Mouse (Mus musculus): ENCODE results near the gene Maml2. TPM values are rescaled to one million over a fixed set of nuclear protein-coding genes. Genes with fewer than 3 reads are reported as not detected.

The Maml2 gene
- polyA plus RNA-seq, 1 experiment: 8.4 TPM

DNA sequence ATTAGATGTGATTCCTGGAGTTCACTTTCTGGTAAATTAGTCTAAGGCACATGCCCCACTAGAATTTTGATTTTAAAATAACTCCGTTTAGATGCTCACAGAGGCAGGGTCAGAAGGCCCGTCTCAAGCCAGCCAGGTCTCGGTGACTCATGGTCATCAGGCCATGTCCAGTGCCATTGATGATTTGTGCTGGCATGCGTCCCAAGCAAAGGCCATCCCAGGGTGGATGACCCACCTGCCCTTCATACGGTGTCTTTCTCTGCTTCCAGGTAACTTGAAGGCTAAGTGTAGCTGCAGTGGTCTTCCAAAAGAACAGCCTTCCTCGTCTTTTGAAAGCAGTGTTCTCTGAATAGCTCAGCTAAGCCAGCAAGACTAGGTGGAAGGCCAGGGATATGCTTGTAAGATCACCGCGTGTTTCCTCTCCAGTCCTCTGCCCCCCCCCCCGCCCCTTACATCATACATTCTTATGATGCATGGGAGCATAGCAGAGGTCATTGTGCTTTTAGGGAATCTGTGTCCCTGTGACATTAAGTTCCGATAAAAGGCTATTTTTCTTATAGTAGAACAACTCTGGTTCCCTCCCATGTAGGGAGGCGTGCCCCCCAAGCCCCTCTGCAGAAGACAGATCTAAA lies 235.4 kb downstream of the Maml2 start:
- no peak for DNase-seq (ENCODE audit: low read depth)

DNA sequence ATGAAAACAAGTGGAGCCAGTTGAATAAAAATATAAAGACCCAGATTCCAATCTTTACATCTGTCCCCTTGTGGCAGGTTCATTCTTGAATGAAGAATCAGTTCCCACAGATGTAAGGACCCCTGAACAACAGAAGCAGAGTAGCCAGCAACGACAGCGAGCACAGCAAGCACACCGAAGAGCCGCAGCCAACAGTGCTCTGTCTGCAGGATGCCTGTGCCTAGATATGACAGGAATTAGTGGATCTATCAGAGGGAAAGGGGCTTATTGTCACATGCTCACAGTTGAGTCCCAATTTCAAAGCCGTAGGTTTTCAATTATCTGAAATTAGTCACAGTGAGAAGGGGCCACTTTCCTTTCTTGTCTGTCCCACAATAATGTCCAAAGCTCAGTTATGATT lies 238.0 kb downstream of the Maml2 start:
- no peak for DNase-seq (ENCODE audit: low read depth)

DNA sequence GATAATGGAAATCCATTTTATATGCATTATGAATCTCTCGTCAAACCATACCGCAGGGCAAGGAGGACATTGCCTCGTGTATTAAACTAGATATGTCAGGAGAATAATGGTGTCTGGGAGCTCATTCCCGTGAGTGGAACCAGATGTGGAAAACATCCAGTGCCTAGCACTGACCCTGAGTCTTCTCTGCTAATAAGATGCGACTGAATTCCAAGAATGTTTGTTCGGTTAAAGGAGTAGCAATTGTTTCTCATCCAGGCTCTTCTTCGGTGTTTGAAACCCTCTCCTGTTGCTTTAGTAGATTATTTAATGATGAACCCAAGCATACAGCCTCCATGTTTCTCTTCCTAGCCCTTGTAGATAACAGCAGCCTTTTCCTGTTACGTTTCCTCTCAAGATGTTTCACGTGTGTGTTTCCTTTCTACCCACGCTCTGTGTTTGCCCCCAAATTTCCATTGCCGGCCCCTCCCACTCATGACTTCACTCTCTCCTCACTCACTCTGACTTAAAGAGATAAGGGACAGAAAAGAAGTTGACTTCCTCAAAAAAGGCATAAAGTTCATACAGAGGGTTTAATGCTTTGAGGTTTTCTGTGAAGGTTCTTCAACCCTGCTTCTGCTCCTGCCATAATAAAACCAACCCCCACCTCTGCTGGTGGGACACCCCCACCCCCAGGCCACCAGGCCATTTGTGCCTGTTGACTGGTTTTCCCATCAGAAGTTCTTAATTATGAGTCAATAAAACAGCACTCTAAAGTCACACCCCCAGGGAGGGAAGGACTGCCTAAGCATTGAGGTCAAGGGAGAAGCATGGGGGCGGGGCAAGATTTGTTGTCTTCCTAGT lies 238.9 kb downstream of the Maml2 start:
- no peak for DNase-seq (ENCODE audit: low read depth)

DNA sequence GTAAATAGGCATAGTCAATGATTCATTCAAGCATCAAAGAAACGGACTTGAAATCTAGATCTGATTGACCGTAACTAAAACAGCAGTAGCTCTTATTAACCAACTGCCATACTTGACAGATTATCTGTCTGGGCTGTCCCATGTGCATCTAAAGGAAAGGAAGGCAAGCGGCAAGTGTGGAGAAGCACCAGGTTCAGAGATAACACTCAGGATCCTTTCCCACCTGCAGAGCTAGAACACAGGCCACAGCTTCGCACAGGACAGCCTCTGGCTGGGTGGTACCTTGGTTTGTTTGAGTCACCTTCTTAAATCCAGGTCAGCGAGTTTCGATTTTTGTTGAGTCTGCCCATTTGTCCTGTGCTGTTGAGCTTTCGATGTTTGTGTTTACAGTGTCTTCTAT lies 240.4 kb downstream of the Maml2 start:
- DNase-seq (ENCODE audit: low read depth): no peak

DNA sequence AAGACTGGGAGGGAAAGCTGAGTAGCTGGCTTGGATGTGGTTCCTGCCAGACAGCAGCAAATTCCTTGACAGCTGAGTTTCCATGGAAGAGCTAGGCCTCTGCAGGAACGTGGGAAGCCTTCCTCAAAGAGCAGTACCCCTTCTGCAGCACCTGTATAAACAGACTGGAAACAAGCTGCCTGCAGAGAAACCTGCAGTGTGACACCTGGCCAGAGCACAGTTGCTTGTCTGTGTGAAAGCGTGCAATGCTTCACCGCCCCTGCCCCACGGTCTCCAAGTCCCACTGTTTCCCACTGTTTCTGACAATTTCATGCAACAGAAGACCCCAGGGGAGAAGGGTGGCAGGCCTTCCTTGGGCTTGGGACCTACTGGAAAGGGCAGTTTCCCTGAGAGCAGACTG lies 241.8 kb downstream of the Maml2 start:
- no peak for DNase-seq (ENCODE audit: low read depth)

DNA sequence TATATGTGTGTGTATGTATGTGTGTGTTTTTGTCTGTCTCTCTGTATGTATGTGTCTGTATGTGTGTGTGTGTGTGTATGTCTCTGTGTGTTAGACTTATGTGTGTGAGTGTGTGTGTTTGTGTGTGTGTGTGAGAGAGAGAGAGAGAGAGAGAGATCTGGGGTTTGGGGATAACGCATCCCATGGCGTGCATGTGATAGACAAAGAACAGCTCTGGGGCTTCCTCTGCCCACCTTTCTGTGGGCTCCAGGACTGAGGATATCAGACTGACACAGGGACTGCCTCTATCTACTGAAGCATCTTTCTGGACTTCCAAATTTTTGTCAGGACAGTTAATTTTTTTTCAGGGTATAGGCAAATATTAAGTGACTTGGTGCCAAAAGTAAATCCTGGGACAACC lies 242.5 kb downstream of the Maml2 start:
- no peak for DNase-seq (ENCODE audit: low read depth)

DNA sequence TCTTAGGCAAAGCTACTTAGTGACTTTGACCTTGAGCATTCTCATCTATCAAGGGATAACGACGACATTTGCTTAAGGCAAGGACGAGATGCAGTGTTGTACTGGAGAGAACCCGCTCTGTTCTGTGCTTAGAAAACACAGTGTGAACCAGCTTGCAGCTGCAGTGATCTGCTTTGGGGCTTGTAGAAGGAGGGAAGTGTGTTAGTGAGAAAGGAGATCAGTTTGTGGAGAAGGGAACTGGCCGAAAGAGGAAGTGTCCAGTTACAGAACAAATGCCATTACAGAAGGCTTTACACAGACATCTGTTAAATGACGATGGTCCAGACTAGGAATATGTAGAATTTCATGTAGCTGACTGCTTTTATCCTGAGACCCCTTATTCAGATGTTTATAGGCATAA lies 243.0 kb downstream of the Maml2 start:
- DNase-seq (ENCODE audit: low read depth): no peak

DNA sequence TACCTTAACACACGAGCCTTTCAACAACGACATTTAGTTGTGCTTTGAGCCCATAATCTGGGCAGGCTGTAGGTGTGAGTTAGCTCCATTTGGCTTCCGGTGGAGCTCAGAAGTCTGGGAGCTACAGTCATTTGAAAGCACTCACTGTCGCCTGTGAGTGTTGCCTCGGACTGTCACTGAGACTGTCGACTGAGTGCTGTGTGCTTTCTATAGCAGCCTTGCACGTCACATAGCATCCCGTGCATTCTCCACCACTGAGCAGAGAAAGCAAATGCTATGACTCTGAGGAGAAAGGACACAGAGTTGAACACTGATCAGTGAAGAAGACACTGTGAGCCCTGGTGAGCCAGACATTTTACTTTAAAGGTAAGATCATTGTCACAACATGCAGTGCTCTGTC lies 245.4 kb downstream of the Maml2 start:
- no peak for DNase-seq (ENCODE audit: low read depth)

DNA sequence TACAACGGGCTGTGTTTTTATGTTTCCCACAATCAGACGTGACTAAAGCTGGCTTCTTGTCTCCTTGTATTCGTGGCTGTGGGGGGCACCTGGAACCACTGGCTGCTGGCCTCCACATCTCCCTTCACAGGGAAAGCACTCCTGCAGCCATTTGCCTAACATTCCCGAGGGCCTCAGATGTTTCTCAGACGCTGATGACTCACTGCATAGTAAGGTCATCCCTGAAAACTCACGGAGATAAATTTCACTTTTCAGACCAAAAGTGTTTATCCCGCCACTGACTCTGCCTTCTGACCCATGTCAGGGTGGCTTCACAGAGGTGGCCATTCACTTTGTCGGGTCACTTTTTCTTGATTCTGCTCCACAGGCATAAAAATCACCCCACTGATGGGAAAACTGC lies 246.4 kb downstream of the Maml2 start:
- DNase-seq (ENCODE audit: low read depth): no peak

DNA sequence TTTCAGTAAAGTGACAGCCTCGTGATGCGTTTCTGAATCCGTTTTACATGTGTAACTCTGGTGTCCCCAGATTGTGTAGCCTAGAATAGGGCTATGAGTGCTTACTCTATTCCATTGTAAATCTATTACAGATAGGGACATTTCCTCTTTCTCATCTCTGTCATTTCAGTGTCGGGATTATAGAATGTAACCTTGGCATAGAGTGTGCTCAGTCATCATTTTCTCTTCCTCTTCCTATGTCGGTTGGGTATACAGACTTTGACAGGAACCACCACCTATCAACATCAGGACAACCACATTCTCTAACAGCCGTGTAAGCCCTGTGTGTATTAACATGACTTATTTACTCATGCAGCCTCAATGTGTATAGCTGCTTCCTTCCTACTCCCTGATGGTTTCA lies 248.0 kb downstream of the Maml2 start:
- DNase-seq (ENCODE audit: low read depth): no peak

DNA sequence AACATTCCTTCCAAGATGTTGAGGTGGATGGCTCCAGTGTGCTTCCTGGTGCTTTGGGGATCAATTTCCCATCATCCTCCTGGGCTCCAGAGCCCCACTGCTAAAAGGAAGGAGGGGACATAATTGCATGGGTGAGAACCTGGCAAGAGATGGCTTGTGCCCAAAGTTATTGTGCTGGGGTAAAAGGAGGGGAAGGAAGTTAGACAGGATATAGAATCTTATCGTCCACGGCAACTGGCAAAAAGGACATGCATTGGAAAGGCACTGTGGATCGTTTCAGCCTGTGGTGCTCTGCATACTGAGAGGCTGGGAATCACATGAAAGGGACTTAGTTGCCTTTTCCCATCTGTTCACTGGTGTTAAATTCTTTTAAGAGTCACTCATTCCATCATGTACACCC lies 252.2 kb downstream of the Maml2 start:
- no peak for DNase-seq (ENCODE audit: low read depth)

DNA sequence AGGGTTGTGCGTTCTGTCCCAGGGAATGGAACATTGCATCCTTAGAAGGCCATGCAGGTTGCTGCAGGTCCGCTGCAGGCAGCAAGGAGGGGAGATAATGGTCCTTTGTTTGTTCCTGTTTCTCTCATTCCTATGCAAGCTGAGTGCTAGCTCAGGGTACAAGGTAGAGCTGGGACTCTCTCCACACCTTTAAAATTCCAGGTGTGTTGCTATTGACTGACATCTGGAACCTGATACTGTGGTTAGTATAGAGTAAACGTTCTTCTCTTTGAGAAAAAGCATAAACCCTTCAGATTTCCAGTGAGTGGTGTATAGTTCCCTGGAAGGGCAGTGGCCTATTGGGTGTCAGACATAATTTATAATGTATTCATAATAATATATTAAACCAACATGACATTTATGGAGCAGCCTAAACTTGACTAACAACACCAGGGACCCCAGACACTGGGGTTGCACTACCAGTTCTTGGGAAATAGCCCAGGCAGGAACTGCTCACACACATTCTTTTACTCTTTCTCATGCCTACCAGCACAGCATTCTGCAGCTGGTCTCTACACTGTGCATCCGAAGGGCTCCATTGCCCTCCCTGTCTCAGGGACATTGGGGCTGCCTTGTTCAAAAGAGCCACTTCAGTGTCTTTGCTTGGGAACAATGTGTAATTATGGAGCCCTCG lies 254.8 kb downstream of the Maml2 start:
- no peak for DNase-seq (ENCODE audit: low read depth)

DNA sequence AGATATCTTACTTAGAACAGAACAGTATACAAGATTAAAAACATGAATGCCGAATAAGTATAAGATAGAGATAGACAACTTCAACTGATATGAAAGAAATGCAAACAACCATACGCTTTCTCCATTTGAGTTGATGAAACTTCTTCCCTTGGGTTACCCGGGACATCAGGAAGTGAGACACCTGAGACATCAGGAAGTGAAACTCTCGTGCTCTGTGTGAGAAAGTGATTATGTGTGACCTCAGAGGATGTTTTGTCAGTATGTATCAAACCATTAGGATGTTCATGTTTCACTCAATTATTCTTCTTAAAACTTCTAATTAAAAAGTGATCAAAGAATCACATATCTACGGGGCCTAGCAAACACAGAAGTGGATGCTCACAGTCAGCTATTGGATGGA lies 257.0 kb downstream of the Maml2 start:
- no peak for DNase-seq (ENCODE audit: low read depth)

DNA sequence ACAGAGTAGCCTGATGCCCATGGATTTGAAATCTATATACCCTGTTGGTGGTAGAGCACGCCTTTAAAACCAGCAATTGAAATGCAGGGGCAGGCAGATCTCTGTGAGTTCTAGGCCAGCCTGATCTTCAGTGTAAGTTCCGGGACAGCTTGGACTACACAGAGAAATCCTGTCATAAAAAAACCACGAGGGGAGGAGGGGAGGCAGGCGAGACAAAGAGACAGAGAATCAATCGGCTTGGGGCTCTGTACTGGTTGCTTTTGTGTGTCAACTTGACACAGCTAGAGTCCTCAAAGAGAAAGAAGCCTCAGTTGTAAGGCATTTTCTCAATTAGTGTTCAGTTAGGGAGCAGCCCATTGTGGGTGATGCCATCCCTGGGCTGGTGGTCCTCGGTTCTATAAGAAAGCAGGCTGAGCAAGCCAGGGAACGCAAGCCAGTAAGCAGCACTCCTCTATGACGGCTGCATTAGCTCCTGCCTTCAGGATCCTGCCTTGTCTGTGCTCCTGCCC lies 258.3 kb downstream of the Maml2 start:
- DNase-seq (ENCODE audit: low read depth): no peak

DNA sequence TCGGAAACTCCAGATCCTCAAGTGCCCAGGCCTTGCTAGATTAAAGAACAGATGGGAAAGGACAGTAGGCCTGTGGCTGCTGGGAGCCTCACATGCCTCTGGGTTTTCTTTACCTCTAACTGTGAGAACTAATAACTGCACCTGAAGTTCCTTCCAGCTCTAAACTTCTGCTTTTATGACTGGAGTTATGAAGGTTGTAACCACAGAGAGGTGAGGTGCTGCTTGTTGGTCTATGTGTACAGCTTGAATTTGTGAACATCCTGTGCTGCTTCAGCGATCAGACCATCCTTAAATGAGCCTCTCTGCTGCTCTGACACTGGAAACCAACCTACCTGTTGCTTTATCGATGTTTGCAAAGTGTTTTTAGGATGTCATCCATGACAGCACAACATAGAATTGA lies 258.9 kb downstream of the Maml2 start:
- no peak for DNase-seq (ENCODE audit: low read depth)

DNA sequence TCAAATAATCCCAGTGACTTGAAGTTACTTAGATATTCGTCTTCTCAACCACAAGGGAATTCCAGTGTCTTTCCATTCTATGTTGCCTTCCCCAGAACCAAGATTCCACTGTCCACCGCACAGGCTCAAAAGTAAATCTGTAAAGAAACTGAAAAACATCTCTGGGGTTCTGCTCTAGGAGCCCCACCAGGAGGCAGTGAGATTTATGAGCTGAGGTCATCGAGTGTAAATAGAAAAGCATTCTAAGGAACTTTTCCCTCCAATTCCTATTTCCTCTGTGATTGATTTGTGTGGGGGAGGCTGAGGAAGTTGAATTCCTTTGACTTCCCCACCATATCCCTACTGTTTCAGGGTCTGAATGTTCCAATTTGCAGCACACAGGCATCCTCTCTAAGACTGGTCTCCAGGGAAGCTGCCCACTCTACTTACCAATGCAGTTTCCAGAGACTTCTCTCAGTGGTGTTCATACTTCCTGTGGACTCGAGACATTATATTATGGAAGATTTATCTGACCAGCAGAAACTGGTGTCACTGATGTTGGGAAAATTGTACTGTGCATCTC lies 261.1 kb downstream of the Maml2 start:
- no peak for DNase-seq (ENCODE audit: low read depth)

DNA sequence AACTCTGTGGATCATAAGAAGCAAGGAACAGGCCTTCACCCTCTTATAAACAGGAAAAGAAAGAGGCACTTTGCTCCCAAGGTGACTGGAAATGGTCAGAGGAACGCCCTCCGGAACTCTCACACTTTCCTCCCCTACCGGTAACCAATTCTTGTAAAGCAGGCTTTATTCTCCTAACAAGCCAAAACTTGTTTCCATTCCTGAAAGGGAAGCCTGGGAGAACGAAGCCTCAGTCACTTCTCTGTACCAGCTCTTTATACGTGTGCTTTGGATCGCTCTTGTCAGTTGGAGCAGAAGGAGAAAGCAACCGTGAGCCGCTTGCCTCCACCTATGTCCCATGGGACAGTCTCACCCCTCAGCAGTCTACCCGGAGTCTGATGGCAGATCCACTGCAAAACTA lies 262.9 kb downstream of the Maml2 start:
- DNase-seq (ENCODE audit: low read depth): no peak

DNA sequence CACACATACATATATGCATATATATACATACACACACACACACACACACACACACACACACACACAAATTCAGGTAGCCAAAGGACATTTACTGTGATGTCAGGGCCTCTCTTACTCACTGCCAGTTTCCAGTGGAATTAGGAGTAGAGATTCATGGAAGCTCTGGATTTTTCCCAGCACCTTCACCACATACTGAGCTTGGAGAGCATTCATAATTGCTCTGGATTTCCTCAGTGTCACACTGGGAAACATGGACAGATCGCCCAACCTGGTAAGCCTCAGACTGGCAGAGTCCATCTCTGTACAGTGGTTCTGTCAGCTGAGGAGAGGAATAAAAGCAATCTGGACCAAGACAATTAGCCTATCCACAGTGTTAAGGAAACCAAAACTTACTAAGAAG lies 263.6 kb downstream of the Maml2 start:
- DNase-seq (ENCODE audit: low read depth): no peak

DNA sequence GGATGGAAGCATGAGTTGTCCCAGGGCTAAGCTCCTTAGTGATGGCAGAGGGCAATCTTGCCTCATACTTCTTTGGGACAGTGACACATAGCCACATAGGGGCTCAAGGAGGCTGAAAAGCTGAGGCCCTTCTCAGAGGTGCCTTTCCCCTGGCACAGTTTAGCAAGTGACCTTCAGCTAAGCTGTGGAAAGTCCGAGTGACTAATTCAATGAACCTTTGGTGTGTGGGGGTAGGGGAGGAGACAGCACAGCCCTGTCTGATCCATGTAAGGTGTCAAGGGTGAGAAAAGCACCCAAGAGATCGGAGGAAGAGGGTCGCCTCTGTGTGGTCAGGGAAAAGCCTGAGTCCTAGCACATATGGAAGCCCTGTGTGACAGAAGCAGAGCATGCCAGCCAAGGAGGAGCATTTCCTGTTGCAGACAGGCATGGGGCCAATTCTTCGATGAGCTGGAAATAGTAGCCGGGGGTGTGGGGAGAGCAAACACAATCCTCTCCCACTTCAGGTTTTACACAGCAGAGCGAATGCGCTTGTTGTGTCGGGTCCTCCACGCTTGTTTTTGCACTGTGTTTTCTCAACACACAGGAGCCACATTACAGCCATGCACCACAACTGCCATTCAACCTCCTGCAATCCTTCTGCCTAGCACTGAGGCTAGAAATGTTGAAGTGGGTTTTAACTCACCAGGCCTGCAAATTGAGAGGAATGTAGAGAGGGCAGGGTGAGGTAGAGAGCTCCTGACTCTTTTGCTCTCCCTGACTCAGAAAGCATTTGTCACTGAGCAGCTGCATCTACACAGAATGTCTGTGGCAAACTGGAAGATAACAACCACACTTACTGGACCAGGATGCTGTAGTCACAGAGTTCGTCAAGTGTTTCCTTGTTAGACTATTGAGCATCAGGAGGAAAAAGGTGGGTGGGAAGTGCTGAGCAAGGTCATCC lies 266.0 kb downstream of the Maml2 start:
- DNase-seq (ENCODE audit: low read depth): no peak

DNA sequence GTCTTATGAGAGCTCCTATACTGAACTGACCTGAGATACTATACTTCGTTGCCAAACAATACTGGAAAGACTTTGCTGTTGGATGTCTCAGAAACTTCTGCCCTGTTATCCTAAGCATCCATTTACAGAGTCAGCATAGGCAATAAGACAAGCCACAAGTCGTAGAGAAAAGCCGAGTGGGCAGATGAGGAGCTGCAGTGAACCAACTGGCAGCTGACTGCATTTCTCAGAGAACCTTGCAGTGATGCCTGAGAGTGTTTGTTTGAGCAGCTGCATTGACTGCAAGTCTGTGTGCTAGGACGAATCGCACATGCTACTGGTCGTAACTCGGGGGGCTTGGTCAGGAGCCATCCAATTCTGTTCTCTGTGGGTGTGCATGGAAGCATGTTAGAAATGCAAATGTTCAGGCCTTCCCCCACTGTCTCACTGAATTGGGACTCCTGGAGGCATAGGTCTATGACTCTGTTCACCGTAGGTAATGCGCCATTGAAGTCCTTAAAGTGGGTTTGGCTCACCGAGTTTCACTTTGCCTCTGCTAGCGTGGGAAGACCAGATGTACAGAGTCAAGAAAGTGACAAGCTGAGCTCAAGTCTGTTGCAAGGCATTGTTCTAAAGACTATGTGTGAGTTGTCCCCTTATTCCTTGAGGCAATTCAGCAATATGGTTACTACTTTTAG lies 267.7 kb downstream of the Maml2 start:
- DNase-seq (ENCODE audit: low read depth): no peak
